Mouse (Mus musculus): ENCODE data around the gene Gabbr2.

The Gabbr2 gene

DNA sequence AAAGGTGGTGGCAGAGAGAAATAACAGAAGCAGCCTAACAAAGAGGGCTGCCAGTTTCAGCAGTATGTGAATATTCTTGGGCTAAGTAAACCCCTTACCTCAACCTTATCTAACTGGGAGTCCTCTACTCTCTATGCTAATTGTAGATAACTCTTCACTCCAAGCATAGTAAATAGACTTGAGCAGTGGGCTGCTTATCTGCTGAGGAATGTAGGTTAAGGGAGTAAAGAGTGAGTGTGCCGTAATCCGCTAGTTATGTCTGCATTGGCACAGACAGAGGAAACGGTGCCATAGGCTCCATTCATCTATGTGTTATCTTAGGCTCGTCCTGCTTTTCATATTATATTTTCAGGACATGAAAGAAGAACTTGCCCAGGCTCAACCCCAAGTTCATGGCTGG is 129.0 kb downstream of the Gabbr2 start:
- no peak for DNase-seq (ENCODE audit: low spot score)

DNA sequence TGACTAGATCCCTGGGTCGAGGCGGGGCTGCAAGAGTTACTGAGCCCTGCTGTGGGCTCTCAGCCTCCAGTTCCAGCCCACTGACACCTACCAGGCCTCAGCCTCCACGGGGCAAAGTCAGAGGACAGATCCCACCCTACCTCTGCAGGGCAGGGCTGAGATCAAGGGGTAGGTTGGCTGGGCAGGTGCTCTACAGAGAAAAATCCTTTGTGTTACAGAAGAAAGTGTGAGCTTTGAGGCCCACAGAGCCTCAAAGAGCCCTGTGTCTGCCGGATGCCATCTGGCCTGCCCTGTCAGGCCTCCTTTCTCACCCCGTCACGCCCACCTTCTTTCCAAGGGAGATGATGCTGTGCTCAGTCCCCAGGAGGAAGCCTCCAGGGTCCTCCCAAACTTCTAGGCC is 131.1 kb downstream of the Gabbr2 start:
- no peak for DNase-seq (ENCODE audit: low spot score)

DNA sequence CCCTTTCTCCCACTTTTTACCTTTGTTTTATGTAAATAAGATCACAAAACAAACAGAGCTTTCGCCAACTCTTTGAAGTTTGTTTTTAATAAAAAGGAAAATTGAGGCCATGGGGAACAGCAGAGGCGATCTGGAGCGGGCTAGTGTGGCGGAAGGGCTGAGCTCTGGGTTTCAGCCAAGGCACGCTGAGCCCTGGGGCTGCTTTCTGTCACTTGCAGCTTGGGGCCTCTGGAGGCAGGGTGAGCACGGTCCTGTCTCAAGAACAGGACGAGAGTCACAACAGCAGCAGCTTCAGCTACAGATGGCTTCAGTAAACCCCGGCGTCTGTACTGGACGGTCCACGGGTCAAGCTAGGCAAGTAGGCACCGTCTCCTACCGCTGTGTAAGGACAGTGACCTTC is 132.8 kb downstream of the Gabbr2 start:
- no peak for DNase-seq (ENCODE audit: low spot score)

DNA sequence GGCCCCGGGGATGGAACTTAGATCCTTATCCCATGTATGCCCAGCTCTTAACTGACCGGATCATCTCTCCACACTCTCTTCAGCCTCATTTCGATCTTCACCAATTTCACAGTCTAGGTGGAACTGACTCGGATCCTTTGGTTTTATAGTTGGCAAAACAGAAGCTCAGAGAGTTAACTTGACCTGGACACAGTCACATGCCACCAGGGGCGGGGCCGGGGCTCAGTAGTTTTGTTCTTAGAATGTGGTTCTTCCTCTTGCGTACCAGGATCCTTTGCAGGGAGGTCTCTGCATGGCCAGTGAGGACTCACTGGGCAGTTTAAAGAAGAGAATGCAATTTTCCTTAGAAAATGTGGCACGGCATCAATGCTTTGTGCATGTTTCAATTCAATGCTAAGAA is 135.5 kb downstream of the Gabbr2 start:
- DNase-seq (ENCODE audit: low spot score) = no peak

DNA sequence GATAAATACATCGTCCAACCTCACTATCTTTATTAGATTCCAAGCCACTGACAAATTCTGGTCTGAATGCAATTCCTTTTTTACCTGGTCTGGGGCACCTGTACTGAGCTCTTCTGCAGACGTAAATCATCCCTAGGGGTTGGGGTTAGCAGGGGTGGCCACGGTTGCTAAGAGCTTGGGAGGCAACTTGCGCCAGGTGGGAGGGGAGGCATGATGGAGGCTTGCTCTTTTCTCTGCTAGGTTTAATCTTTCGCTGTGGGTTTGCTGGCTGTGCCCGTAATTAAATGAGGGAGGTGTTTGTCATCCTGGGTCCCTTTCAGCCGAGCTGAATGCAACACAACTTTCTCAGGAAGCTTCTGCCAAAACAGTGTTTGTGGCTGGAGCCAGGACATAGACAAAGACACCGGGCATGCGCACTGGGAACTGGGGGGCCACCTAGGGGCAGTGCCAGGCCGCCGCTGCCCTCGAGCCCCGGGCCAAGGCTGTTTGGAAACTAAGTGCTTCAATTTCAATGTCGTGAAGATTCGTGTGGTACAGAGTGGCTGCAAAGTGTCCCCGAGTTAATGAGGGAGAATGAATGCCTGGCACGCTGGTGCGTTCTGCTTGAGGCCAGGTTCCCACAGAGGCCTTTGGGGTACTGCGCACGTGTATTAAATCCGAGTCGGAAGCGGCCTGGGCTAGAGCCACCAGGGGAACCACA is 136.8 kb downstream of the Gabbr2 start:
- DNase-seq (ENCODE audit: low spot score) = no peak

DNA sequence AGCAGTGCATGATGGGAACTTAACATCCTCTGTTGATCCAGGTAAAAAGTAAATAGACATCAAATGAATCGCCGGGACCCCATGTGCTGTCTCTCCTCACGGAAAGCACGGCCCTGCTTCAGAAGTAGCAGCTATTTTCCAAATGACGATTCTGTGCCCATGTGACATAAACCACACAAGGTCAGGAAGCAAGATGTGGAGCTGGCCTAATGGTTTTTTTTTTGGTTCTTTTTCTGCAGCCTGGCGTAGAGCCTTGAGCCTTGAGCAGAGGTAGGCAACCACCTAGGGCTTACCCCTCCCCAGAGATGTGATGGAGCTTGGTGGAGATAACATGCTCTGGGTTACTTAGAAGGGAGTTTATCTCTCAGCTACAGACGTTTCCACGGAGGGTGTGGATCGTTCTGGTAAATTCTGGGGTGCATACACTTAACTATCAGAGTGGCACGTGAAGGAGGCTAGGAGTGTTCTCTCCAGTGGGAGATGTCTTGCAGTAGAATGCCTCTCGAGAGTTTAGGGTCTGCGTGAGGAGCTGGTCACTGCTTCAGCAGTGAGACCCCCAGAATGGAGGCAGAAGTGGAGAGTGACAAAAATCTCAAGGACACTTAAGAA is 137.7 kb downstream of the Gabbr2 start:
- DNase-seq (ENCODE audit: low spot score) = no peak

DNA sequence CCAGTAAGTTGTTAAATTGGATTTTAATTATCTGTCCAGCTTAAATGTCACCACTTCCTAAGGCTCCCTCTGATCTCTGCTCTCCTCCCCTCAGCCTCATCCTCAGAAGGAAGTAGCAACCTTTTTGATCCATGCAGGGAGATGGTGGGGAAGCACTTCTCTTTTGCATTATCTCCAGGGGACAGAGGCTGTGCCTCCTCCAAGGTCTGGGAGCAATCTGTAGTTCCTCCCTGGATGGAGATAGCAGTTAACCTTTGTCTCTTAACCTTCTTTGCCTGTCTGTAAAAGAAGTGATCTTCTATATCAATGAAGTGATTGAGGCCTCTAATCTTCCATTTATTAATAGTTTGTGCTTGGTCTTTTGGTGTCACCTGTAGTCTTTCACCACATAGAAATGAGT is 143.9 kb downstream of the Gabbr2 start:
- no peak for DNase-seq (ENCODE audit: low spot score)

DNA sequence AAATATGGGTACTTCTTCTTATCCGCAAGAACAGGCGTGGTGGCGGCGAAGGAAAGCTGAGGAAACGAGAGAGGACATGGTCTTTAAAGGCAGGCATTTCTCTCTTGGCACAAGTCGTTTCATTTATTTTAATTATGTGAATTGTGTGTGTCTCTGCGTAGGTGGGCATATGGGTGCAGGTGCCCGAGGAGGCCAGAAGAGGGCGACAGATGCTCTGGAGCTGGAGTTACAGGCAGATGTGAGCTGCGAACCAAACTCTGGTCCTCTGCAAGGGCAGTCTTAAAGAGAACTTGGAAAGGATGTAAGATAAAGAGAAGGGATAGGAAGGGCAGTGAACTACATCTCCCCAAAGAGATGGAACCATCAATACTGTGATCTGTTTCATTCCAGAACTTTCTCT is 145.3 kb downstream of the Gabbr2 start:
- no peak for DNase-seq (ENCODE audit: low spot score)

DNA sequence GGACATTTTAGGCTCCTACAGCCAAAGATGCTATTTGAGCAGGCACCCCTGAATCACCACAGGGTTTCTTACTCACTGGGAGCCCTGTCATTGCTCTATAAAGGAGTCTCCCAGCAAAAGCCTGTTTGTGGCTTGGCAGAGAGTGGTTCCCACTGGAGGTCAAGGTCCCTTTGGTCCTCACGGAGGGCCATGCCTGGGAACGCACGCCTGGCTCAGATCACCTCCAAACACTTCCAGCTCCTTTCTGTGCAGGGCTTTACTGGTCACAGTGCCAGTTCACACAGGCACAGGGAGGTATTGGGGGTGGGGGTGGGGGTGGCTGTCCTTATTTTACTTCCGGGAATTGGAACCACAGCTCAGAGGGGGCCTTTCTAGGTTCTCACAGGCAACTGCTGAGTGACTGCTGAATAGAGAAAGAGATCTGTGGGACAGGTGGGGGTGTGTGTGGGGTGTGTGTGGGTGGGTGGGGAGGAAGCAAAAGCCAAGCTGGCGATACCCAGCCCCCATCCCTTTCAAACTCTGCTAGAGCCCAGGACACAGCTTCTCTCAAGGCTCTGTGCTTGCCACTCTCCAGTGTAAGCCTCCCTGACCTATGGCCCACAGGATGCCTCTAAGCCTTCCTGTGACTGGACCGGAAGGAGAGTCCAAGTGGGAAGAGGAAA is 146.6 kb downstream of the Gabbr2 start:
- DNase-seq (ENCODE audit: low spot score) = no peak

DNA sequence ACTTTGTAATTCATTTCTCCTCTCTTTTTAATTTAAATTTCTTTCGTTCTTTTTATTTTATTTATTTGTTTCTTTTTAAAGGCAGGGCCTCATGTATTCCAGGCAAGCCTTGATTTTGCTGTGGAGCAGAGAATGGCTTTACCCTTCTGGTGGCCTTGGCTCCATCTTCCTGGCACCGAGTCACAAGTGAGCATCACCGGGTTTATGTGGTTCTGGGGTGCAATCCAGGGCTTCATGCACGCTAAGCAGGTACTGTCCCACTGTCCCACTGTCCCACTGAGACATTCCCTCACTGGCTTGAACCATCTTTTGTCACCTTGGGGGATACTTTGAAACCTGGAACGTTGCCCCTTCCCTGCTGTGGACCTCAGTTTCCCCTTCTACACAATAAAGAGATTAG is 147.1 kb downstream of the Gabbr2 start:
- DNase-seq (ENCODE audit: low spot score) = no peak

DNA sequence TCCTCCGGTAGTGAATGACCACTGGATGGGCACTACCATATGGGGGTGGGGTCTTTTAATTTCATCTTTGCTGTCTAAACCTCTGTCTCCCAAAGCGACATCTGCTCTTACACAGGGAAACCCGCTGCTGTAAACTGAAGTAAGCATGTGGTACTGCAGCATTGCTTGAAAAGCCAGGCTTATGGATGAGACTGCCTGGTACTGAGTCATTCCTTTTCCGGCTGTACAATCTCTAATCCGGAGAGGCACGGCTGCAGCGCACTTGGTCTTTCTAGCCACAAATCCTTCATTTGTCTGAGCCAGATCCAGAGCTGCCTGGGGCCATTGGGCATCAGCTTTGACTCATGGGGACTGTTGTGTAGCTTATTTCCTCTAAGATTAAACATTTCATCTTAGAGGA is 149.1 kb downstream of the Gabbr2 start:
- DNase-seq (ENCODE audit: low spot score) = no peak

DNA sequence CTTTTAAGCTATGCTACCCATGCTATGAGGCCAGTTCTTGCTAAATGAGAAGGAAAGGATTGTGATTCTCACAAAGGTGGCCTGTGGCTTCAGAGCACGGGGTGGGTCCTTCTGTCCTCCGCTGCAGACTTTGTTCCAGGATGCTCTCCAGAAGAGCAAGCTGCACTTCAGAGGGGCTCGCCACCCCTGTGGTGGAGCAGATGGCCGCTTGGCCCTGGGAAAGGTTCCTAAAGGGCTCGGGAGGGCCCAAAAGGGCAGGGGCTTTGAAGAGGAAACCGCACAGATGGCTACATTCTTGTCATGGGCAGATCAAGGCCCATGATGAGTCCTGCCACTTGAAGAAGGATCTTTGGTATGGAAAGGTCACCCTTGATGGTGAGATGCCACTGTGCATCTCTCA is 151.5 kb downstream of the Gabbr2 start:
- DNase-seq (ENCODE audit: low spot score) = no peak

DNA sequence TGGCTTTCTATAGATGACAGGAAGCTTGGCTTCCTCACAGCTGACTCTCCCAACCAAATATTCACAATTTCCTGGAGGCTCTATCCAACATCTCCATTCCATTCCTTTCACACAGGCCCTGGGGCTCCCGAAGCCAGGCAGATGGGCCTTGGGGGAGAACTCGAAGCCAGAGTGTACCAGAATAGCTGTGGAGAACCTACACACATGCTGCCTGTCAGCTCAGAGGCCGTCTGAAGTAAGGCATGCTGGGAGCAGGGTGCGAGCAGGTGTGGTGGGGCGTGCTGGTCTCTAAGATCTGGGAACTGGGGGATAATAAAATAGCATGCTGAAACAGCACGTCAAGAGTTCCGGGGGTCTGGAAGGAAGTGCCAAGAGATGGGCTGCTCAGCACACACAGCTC is 154.3 kb downstream of the Gabbr2 start:
- no peak for DNase-seq (ENCODE audit: low spot score)

DNA sequence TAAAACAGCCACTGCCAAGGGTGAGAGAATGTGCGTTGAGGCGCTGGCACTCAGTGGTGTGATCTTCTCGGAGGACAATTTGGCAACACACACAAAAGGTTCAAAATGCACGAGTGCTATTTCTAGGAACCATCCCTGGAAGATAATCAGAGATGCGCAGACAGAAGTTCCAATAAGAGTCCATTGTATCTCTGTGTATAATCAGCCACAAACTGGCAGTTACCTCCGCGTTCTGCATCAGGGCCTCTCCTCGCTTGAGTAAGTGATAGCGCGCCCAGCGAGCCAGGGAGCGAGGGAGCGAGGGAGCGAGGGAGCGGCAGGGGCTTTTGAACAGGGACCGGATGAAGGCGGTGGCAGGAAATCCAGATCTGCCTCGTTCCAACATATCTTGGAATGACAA is 155.6 kb downstream of the Gabbr2 start:
- no peak for DNase-seq (ENCODE audit: low spot score)

DNA sequence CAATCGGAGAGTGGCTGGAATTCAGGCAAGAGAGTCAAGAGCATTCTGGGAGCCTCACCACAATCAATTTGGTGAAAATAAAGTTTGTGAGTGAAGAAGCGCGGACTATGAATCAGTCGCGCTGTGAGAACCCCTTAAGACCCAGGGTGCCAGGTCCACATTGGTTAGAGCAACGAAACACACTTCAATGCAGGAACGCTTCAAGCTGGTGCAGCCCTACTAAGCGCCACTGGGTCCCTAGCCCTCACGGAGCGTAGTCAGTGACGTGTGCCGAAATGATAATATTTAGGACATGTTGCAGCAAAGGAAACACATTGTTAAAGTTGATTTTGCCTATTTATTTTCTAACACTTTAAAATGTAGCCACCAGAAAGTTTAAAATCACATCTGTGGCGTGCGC is 156.6 kb downstream of the Gabbr2 start:
- DNase-seq (ENCODE audit: low spot score) = no peak

DNA sequence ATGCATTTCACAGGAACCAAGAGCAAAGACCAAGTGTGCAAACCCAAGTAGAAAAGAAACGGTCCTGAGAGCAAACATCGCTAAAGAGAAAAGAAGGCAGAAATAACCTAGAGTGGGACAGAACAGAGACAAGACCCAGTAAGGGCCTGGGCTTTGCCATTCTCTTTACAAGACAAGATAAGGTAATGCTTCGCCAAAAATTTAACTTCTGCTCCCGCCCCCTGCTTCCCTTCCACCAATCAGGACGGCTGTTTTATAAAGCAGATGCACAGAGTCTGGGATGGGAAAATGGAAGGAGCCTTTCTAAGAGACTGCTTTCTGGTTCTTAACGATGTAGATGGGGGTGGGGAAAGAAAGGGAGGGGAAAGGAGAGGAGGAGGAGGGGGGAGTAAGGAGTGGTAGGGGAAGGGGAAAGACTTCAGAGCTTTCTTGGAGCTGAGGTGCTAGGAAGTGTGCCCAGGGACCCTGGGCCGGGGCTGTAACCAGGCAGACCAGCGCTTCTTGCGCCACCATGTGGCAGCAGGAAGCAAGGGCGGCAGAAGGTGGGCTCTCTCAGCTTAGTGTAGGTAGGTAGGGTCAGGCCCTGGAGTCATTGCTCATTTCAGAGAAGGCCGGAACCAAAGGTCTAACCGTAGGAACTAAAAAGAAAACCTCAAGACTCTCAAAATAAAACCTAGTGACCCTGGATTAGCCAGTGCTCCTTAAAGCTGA is 158.7 kb downstream of the Gabbr2 start:
- no peak for DNase-seq (ENCODE audit: low spot score)

DNA sequence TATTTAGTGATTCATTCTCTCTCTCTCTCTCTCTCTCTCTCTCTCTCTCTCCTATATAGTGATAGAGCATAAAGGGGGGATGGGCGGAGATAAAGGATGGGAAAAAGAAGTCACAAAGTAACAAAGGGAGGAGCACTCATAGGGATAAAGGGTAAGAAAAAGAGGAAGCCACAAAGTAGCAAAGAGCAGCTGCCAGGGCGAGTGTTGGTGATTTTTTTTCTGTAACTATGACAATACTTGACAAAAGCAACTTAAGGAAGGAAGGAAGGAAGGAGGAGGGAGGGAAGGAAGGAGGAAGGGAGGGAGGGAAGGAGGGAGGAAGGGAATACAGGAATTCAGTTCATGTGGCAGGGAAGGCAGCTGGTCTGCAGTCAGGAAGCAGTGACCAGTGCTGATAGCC is 162.0 kb downstream of the Gabbr2 start:
- DNase-seq (ENCODE audit: low spot score) = no peak

DNA sequence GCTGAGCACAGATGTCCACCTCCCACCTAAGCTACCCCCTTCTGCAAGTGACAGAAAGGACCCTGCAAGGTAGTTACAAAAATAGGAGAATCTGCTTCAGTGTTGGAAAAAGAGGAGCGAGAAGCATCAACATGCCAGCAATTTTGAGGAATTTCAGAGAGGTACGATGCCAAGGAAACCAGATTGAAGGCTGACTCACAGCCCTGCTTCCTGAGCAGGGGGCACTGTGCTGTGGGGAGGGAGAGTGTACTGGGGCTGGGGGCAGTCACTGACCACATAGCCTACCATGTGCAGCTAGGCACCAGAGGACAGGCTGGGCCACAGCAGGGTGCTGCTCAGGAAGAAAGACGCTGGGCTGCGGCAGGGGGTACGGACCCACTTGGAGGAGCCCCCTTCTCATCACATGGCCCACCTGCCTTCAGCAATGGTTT is 163.5 kb downstream of the Gabbr2 start:
- DNase-seq (ENCODE audit: low spot score) = no peak

DNA sequence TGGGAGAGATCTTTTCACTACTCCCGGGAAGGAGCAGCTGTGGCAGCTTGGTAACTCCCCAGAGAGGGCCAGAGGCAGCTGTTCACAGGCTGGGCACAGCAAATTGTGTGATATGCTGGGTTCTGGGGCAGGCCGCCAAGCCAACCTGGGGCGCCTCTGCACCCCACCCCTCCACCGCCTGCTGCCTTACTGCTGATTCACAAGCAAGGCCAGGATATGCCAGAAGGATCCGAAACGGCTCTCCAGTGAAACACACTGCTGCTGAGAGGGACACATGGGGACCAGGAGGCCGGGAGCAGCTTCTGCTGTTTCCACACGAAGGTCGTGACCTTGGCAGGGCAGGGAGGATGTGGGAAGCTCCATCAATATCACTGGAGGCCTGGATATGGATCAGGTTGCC is 164.2 kb downstream of the Gabbr2 start:
- no peak for DNase-seq (ENCODE audit: low spot score)

DNA sequence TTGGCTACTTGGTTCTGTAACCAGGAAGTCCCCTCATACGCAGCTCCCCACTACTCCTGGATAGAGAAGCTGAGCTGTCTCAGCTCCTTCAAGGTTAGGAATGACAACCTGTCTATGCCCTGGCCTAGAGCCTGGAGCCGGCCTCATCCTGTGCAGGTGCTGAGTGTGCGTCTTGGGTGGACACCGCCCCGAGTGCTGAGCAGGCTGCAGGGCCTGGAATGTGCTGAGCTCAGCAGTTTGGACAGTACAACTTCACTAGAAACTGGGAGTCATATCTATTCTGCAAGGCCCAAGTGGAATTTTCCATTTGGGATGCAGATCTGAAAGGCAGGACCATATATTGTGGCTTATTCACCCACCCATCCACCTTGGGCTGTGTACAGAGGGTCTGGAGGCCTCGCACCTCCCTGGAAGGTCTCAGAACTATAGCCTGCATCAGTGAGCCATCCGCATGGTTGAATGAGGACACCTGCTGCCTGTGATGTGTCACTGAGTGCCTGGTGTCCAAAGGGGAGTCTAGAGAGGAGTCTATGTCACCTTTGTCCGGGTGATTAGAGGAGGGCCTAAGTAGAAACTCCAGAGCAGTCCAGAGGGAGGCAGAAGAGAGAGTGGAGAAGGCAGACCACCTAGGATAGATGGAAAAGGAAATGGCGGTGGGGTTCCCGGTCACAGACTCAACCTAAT is 165.7 kb downstream of the Gabbr2 start:
- no peak for DNase-seq (ENCODE audit: low spot score)

DNA sequence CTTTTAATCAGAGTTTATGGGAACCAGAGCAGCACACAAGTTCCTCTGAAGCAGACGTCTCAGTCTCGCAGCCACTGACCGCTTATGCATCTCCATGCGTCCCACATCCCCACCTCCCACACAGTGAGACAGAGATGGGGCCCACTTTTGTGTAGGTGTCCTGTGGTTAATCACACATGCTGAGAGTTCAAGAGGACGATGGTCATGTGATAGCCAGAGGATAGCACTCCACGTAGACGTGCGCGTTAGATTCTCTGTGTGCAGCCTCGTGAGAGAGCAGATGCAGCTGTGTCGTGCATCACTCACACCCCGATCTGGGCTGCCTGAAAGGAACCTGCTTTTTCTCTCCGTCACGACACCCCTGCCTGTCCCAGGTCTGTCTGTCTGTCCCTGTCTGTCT is 167.9 kb downstream of the Gabbr2 start:
- no peak for DNase-seq (ENCODE audit: low spot score)

DNA sequence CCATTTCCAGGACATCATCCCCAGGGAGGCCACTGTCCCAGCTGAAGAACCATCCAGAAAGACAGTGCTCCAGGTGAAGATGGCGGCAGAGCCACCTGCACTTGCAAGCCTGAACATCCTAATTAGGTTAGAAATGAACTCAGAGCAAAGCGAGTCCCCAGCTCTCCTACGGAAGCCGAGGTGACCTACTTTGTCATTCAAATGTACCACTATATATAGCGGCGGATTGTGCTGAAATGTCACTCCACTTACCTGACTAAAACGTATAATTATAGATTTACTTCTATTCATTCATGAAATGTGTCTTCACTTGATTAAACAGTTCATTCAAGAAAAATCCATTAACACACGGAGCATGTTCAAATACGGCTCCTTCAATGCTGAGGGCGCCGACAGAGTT is 170.0 kb downstream of the Gabbr2 start:
- no peak for DNase-seq (ENCODE audit: low spot score)

DNA sequence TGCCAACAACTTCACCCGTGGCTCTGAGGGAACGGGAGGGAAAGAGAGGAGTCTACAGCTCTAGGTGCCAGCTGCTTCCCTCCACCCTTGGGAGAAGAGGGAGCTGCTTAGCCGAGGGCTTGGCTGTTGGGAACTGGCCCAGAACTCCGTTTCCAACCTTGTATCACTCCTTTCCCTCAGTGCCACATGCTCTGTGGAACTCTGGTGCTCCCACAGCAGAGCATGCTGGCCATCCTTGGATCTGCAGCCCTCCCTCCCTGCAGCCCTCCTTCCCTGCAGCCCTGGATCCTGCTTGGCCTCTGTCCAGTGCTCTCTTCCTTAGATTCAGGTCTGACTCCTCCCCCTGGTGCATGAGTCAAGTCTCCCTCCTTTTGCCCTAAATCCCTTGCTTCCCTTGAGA is 176.7 kb downstream of the Gabbr2 start:
- DNase-seq (ENCODE audit: low spot score) = no peak

Data from T-cell, adult 2 months (primary cell).